Comparison of ENCODE assay signal across 8 mouse cellular contexts in the genomic region with DNA sequence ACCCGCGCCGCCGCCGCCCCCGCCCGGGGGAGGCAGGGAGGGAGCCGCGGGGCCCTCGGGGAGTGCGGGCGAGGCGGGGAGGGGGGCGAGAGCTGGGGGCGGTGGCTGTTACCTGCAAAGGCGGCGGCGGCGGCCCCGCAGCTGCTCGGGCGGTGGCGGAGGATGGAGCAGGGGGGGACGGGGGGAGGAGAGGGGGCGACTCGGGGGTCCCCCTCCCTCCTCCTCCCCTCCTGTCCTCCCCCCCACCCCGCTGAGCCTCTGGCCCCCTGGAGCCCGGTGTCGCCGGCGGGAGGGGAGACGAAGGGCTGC. TPM values are rescaled to one million over a fixed set of nuclear protein-coding genes. Genes with fewer than 3 reads are reported as not detected.
A peak's percentile ranks its signal among the peaks of the same experiment; 100 is the strongest.
DNase-seq lines count a peak whose midpoint lies in the region; ATAC-seq and TF ChIP-seq lines count a peak whose summit lies in the region.

TSS of gene Akt3 (minus strand) at position 170 of the 309 bp plus-strand sequence.

- peak within 1 kb of the TSS; percentile 42; the same call in 1 of the 2 replicates for H3K9ac ChIP-seq in CH12.LX (ENCODE audit: insufficient read depth, low read depth)
- peak within 1 kb of the TSS; percentile 91 for H3K9ac ChIP-seq in embryonic facial prominence, embryonic 11.5 days (replicated peaks; ENCODE audit: low read length)
- peak within 1 kb of the TSS; percentile 82 for H3K9ac ChIP-seq in heart, postnatal 0 days (replicated peaks; ENCODE audit: low read depth, low read length)

- H3K4me1 ChIP-seq in erythroblast, embryonic 14.5 days (ENCODE audit: control insufficient read depth), result peaks cover 22% of the 10 kb centered on the region
- peaks cover 2 to 9% of the 10 kb centered on the region in 2 experiments; a peak in 3 of 4 replicates for H3K4me1 ChIP-seq in CH12.LX (ENCODE audit: control insufficient read depth in 1 of 2, insufficient read depth in 2 of 2)
- no peaks in the 10 kb centered on the region; the same call in 1 of the 2 replicates for H3K4me1 ChIP-seq in embryonic facial prominence, embryonic 11.5 days (ENCODE audit: control insufficient read depth, insufficient read depth, low read length)
- H3K4me1 ChIP-seq in heart, postnatal 0 days (ENCODE audit: control insufficient read depth, insufficient read depth), result no peaks in the 10 kb centered on the region
- H3K4me1 ChIP-seq in limb, embryonic 10.5 days, result peaks cover 14% of the 10 kb centered on the region

- no peak for TF ChIP-seq POLR2A in CH12.LX (IDR thresholded peaks at IDR 0.05; ENCODE audit: low read depth, low read length)

- TF ChIP-seq EP300 in CH12.LX (IDR thresholded peaks at IDR 0.05; ENCODE audit: low read length), result no peak
- no peak for TF ChIP-seq EP300 in heart, postnatal 0 days (IDR thresholded peaks at IDR 0.05; ENCODE audit: low read depth)

- H3K4me3 ChIP-seq in erythroblast, embryonic 14.5 days (replicated peaks), result peak within 1 kb of the TSS; percentile 71
- H3K4me3 ChIP-seq in CH12.LX (replicated peaks in 1 of 3; ENCODE audit: low read depth in 2 of 3, low read length in 2 of 3, poor library complexity in 1 of 3), result peak within 1 kb of the TSS in 2 of 3 experiments; percentile 48 to 56
- peak within 1 kb of the TSS; percentile 91 for H3K4me3 ChIP-seq in embryonic facial prominence, embryonic 11.5 days (ENCODE audit: low read depth, low read length)
- H3K4me3 ChIP-seq in heart, postnatal 0 days (ENCODE audit: low read depth, low read length), result peak within 1 kb of the TSS; percentile 97
- peak within 1 kb of the TSS; percentile 99 for H3K4me3 ChIP-seq in limb, embryonic 10.5 days

- DNase-seq in CH12.LX (ENCODE audit: extremely low read depth), result no peak
- DNase-seq in embryonic facial prominence, embryonic 11.5 days (ENCODE audit: low spot score), result no peak
- no peak for DNase-seq in heart, postnatal 0 days (ENCODE audit: low spot score)
- DNase-seq in limb, embryonic 10.5 days (ENCODE audit: low spot score), result no peak
- no peak for DNase-seq in frontal cortex, postnatal 36 days (ENCODE audit: low spot score in 2 of 2)

- no peaks in the 10 kb centered on the region for H3K9me3 ChIP-seq in erythroblast, embryonic 14.5 days (ENCODE audit: control insufficient read depth, low read length)
- no peaks in the 10 kb centered on the region for H3K9me3 ChIP-seq in CH12.LX (replicated peaks; ENCODE audit: low read length)
- H3K9me3 ChIP-seq in embryonic facial prominence, embryonic 11.5 days (replicated peaks; ENCODE audit: control insufficient read depth, low read length), result no peaks in the 10 kb centered on the region
- no peaks in the 10 kb centered on the region for H3K9me3 ChIP-seq in heart, postnatal 0 days (replicated peaks; ENCODE audit: control insufficient read depth, low read length)
- no peaks in the 10 kb centered on the region for H3K9me3 ChIP-seq in limb, embryonic 10.5 days (replicated peaks)

- TF ChIP-seq CTCF in CH12.LX (conservative IDR thresholded peaks at IDR 0.05 in 1 of 2, IDR thresholded peaks at IDR 0.05 in 1 of 2; ENCODE audit: low read depth in 2 of 2, low read length in 2 of 2), result no peak
- no peak for TF ChIP-seq CTCF in heart, postnatal 0 days (IDR thresholded peaks at IDR 0.05; ENCODE audit: low read depth)

- no peaks in the 10 kb centered on the region for H3K36me3 ChIP-seq in erythroblast, embryonic 14.5 days (ENCODE audit: control insufficient read depth)
- H3K36me3 ChIP-seq in CH12.LX (replicated peaks in 1 of 2; ENCODE audit: control insufficient read depth in 1 of 2, insufficient read depth in 1 of 2, low read length in 1 of 2), result no peaks in the 10 kb centered on the region
- no peaks in the 10 kb centered on the region for H3K36me3 ChIP-seq in embryonic facial prominence, embryonic 11.5 days (replicated peaks; ENCODE audit: control insufficient read depth, insufficient read depth, low read depth, low read length)
- H3K36me3 ChIP-seq in heart, postnatal 0 days (replicated peaks; ENCODE audit: control insufficient read depth, insufficient read depth, low read length), result no peaks in the 10 kb centered on the region
- no peaks in the 10 kb centered on the region for H3K36me3 ChIP-seq in limb, embryonic 10.5 days

- 0% methylated on average over 4 of the region's 32 CpGs for WGBS in embryonic facial prominence, embryonic 11.5 days
- 0% methylated on average over 5 of the region's 32 CpGs for WGBS in heart, postnatal 0 days
- WGBS in limb, embryonic 10.5 days, result 0% methylated on average over 2 of the region's 32 CpGs

- no peak for TF ChIP-seq RAD21 in CH12.LX (IDR thresholded peaks at IDR 0.05; ENCODE audit: low read depth, low read length)

- H3K79me2 ChIP-seq in CH12.LX (replicated peaks; ENCODE audit: control insufficient read depth, extremely low read depth, insufficient read depth, poor library complexity, severe bottlenecking), result no peaks in the 10 kb centered on the region

- dilution Hi-C loops in CH12.LX (cut with MboI; ENCODE audit: extremely low pct_ligation_motif_present, extremely low pct_unique_long_range_greater_than_20kb, low sequenced_read_pairs), result no loop called here

- in situ Hi-C loops in CH12.LX (cut with MboI; ENCODE audit: low pct_ligation_motif_present, low pct_unique_long_range_greater_than_20kb, low sequenced_read_pairs), result no loop called here

- no peak within 1 kb of the TSS for H3K27ac ChIP-seq in CH12.LX (ENCODE audit: insufficient read depth, low read depth)
- H3K27ac ChIP-seq in embryonic facial prominence, embryonic 11.5 days (replicated peaks; ENCODE audit: low read depth, low read length), result peak within 1 kb of the TSS; percentile 98
- peak within 1 kb of the TSS; percentile 91 for H3K27ac ChIP-seq in heart, postnatal 0 days (ENCODE audit: low read depth)
- H3K27ac ChIP-seq in limb, embryonic 10.5 days, result peak within 1 kb of the TSS; percentile 99

- H3K27me3 ChIP-seq in erythroblast, embryonic 14.5 days (ENCODE audit: control insufficient read depth), result peaks cover 63% of the 10 kb centered on the region
- H3K27me3 ChIP-seq in CH12.LX (replicated peaks), result peaks cover 25% of the 10 kb centered on the region
- no peaks in the 10 kb centered on the region for H3K27me3 ChIP-seq in embryonic facial prominence, embryonic 11.5 days (ENCODE audit: control insufficient read depth, insufficient read depth, low read length)
- H3K27me3 ChIP-seq in heart, postnatal 0 days (ENCODE audit: control insufficient read depth, insufficient read depth, low read length), result no peaks in the 10 kb centered on the region
- H3K27me3 ChIP-seq in limb, embryonic 10.5 days (ENCODE audit: low read depth, poor library complexity, severe bottlenecking), result no peaks in the 10 kb centered on the region; the same call in 1 of the 2 replicates

- no peak for ATAC-seq in erythroblast, adult 5-6 weeks (replicated peaks; ENCODE audit: low FRiP score, poor library complexity, severe bottlenecking)
- peak; percentile 41 for ATAC-seq in embryonic facial prominence, embryonic 11.5 days (replicated peaks; ENCODE audit: insufficient number of reproducible peaks, low FRiP score, low TSS enrichment, low read depth)
- ATAC-seq in heart, postnatal 0 days (ENCODE audit: insufficient read depth, low read depth), result peak; percentile 27
- ATAC-seq in monocyte, adult 5-6 weeks (replicated peaks; ENCODE audit: insufficient number of reproducible peaks, low FRiP score, low TSS enrichment, poor library complexity, severe bottlenecking), result no peak

- peak within 1 kb of the TSS; percentile 91 for H3K4me2 ChIP-seq in CH12.LX (ENCODE audit: insufficient read depth, low read depth, poor library complexity, severe bottlenecking)
- H3K4me2 ChIP-seq in embryonic facial prominence, embryonic 11.5 days (ENCODE audit: low read depth, low read length), result peak within 1 kb of the TSS; percentile 67
- peak within 1 kb of the TSS; percentile 86 for H3K4me2 ChIP-seq in heart, postnatal 0 days (ENCODE audit: low read depth, low read length)

TF ChIP-seq in CH12.LX, 34 proteins besides CTCF, POLR2A, EP300 and RAD21:
- no peak for TF ChIP-seq MAFK (IDR thresholded peaks at IDR 0.05; ENCODE audit: insufficient replicate concordance, low read length)
- TF ChIP-seq SIN3A (IDR thresholded peaks at IDR 0.05; ENCODE audit: low read length), result no peak
- TF ChIP-seq ZMIZ1 (IDR thresholded peaks at IDR 0.05; ENCODE audit: low read depth, low read length), result no peak
- TF ChIP-seq ETS1 (conservative IDR thresholded peaks at IDR 0.05; ENCODE audit: low read depth, low read length), result no peak

RNA-seq across cellular contexts. Expression of gene Akt3, which starts in this region (rescaled TPM):
- polyA plus RNA-seq in erythroblast, embryonic 14.5 days (2012), result not detected in 2 replicates
- 5.8 and 8.2 TPM in 2 replicates for total RNA-seq in erythroblast, adult 5-6 weeks (2015; ENCODE audit: low replicate concordance)
- total RNA-seq in erythroblast, adult 5-6 weeks (2017; ENCODE audit: low replicate concordance), result 14.9 and 18.2 TPM in 2 replicates
- total RNA-seq in CH12.LX (2012; rRNA removed) (0.25 and 0.34 TPM in 2 replicates), CH12.LX (2014; rRNA removed) (0.82 and 1.1 TPM in 2 replicates)
- 1.3 and 1.7 TPM in 2 replicates for polyA plus RNA-seq in CH12.LX (2012; ENCODE audit: insufficient read length, low read depth)
- polyA plus RNA-seq in embryonic facial prominence, embryonic 11.5 days (2014; fragmentation: Nextera tagmentation; extraction: Ambion mirVana), result 13.5 and 15.2 TPM in 2 replicates
- total RNA-seq in heart, postnatal 0 days (2014; rRNA removed; ENCODE audit: low replicate concordance), result 9.9 and 14.9 TPM in 2 replicates
- polyA plus RNA-seq in heart, postnatal 0 days (2015; fragmentation: Nextera tagmentation; extraction: Ambion mirVana), result 2.1 and 2.6 TPM in 2 replicates
- 6.2 and 7.1 TPM in 2 replicates for polyA plus RNA-seq in limb, embryonic 10.5 days (2016; fragmentation: Nextera tagmentation; extraction: Ambion mirVana)
- total RNA-seq in monocyte, adult 5-6 weeks (2017), result 72.0 to 92.1 TPM (median 76.6 TPM) in 3 replicates

Comparison
In these comparisons a context has a peak if more than half of its experiments do, and no peak if none do; other contexts are left out.
1. ATAC-seq: peak in embryonic facial prominence, embryonic 11.5 days (single experiment) and heart, postnatal 0 days (single experiment); none in erythroblast, adult 5-6 weeks (single experiment) and monocyte, adult 5-6 weeks (single experiment).
2. Peak in every context shown above with its lines, with median percentiles within 50 percentile points of each other: H3K4me3 ChIP-seq, H3K4me2 ChIP-seq and H3K9ac ChIP-seq.